Mouse (Mus musculus): Measurements from ENCODE around the gene Dcst1. TPM values are rescaled to one million over a fixed set of nuclear protein-coding genes. Genes with fewer than 3 reads are reported as not detected.

Gene Dcst1
- polyA plus RNA-seq, 1 experiment from 2014 or later, result 0.15 TPM

DNA sequence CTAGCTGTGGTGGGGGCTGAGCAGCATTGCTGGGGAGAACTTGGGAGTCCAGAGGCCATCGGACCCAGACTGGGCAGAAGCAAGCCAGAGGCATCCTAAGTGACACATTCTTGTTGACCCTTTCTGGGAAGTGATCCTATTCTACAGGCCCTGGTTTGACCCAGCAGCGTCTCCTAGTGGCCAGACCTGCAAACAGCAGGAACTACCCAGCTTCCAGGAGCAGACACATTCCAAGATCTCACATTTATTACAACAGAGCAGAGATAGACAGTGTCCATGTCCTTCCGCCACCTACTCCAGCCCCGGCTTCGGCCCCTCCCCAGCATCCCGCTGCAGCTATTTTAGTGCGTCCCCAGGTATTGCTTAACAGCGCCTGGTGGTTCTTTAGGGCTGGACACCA, 25.6 kb downstream of the Dcst1 start:
- H3K9me3 ChIP-seq (ENCODE audit: low read length), result no peaks in the 10 kb centered on the region
- H3K27ac ChIP-seq (ENCODE audit: low read depth), result no peak overlapping the region
- peaks cover 11% of the 10 kb centered on the region for H3K4me1 ChIP-seq (ENCODE audit: insufficient read depth)
- no peak overlapping the region for H3K9ac ChIP-seq (replicated peaks)
- WGBS (ENCODE audit: insufficient replicate concordance), result 28% methylated on average over 8 of the region's 8 CpGs
- peak; percentile 93 for TF ChIP-seq CTCF (IDR thresholded peaks at IDR 0.05; ENCODE audit: low read depth)
- TF ChIP-seq EP300 (IDR thresholded peaks at IDR 0.05; ENCODE audit: low read depth), result no peak
- ATAC-seq (peak; percentile 20; the same call in 1 of the 2 replicates), DNase-seq (peak; percentile 82)
- no peak overlapping the region for H3K4me2 ChIP-seq (ENCODE audit: low read depth, low read length)
- no peaks in the 10 kb centered on the region for H3K36me3 ChIP-seq (replicated peaks; ENCODE audit: insufficient read depth, low read length)
- H3K27me3 ChIP-seq (ENCODE audit: insufficient read depth, low read length), result peaks cover 8% of the 10 kb centered on the region; the same call in 1 of the 2 replicates
- no peak overlapping the region for H3K4me3 ChIP-seq (ENCODE audit: low read depth, low read length)

DNA sequence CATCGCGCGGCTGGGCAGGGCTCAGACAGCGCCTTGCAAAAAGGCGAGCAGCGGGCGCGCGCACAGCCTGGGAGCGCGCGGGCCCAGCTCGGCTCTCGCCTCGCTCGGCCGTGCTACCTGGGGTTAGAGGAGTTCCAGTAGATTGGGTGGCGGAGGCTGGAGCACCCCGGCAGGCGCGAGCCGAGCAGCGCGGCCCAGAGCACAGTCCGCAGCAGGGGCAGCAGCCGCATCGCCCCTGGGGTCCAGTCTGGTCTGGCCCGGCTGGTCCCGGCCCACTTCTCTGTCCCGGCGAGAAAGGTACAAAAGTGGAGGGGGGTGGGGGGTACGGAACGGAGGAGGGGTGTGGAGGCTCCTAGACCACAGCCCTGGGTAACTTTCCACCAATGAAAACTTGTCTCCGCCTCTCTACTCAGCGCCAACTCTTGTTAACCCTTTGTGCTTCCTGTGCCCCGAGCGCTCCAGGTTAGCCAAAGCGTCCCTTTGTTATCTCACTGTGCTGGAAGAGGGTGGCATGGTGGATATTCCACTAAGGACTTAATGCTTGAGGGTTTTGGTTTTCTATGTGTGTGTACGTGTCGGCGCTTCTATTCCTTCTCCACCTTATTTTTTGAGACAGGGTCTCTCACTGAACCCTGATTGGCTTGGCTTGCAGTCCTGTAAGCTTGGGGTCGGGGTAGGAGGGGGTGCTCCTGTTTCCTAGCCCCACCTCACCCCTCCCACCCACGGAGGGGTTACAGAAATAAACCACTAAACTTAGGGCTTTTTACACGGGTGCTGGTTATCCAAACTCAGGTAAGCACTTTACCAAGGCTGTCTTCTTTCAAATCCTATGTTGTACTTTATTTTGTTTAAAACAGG, 27.1 kb downstream of the Dcst1 start, which contains the start of gene Efna4:
Gene Efna4 (minus strand): TSS at position 308 of the 858 bp plus-strand sequence.
- ATAC-seq (peak; percentile 73), DNase-seq (peak; percentile 59)
- no peak within 1 kb of the TSS for H3K27ac ChIP-seq (ENCODE audit: low read depth)
- 5% methylated on average over 33 of the region's 44 CpGs for WGBS (ENCODE audit: insufficient replicate concordance)
- H3K4me3 ChIP-seq (ENCODE audit: low read depth, low read length), result peak within 1 kb of the TSS; percentile 66
- H3K4me2 ChIP-seq (ENCODE audit: low read depth, low read length), result peak within 1 kb of the TSS; percentile 86
- H3K9me3 ChIP-seq (ENCODE audit: low read length), result no peaks in the 10 kb centered on the region
- TF ChIP-seq CTCF (IDR thresholded peaks at IDR 0.05; ENCODE audit: low read depth), result no peak
- peak within 1 kb of the TSS; percentile 63 for H3K9ac ChIP-seq (replicated peaks)
- H3K4me1 ChIP-seq (ENCODE audit: insufficient read depth), result peaks cover 11% of the 10 kb centered on the region
- H3K27me3 ChIP-seq (ENCODE audit: insufficient read depth, low read length), result peaks cover 8% of the 10 kb centered on the region; the same call in 1 of the 2 replicates
- no peaks in the 10 kb centered on the region for H3K36me3 ChIP-seq (replicated peaks; ENCODE audit: insufficient read depth, low read length)

DNA sequence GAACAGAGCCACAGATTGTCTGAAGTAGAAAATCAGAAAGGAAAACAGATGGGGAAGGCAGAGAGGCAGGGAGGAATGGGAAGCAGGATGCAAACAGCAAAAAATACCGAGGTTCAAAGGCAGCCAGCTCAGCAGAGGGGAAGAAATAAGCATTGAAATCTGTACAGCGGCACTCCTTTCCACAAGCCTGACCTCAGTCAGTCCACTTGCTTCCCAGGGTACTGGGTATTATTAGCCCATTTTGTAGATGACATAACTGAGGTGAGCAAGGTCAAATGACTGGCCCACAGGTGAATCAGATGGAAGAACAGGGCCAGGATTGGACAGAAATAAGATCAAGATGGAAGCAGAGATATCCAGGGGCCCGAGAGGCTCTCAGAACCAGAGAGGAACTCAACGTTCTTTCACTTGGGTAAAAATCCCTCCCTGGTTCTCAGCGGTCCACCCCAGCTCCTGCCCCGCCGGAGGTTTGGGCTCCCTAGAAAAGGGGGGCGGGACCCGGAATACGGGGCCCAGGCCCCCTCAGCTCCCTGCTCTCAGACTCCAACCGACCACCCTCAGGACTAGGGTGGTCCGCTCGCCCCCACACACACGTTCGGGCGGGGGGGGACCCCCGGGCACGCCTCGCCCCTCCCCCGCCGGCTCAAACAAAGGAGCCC, 27.9 kb downstream of the Dcst1 start:
- no peak for ATAC-seq
- no peak for DNase-seq
- Histone ChIP-seq H3K4me1 (ENCODE audit: insufficient read depth) (peaks cover 11% of the 10 kb centered on the region), H3K36me3 (replicated peaks; ENCODE audit: insufficient read depth, low read length) (no peaks in the 10 kb centered on the region), H3K9ac (replicated peaks) (peak overlapping the region; percentile 63), H3K9me3 (ENCODE audit: low read length) (no peaks in the 10 kb centered on the region), H3K27me3 (ENCODE audit: insufficient read depth, low read length) (peaks cover 8% of the 10 kb centered on the region; the same call in 1 of the 2 replicates), H3K27ac (ENCODE audit: low read depth) (no peak overlapping the region), H3K4me2 (ENCODE audit: low read depth, low read length) (peak overlapping the region; percentile 86), H3K4me3 (ENCODE audit: low read depth, low read length) (peak overlapping the region; percentile 66)
- TF ChIP-seq EP300 (IDR thresholded peaks at IDR 0.05; ENCODE audit: low read depth) (no peak), CTCF (IDR thresholded peaks at IDR 0.05; ENCODE audit: low read depth) (no peak)
- 1% methylated on average over 20 of the region's 21 CpGs for WGBS (ENCODE audit: insufficient replicate concordance)

DNA sequence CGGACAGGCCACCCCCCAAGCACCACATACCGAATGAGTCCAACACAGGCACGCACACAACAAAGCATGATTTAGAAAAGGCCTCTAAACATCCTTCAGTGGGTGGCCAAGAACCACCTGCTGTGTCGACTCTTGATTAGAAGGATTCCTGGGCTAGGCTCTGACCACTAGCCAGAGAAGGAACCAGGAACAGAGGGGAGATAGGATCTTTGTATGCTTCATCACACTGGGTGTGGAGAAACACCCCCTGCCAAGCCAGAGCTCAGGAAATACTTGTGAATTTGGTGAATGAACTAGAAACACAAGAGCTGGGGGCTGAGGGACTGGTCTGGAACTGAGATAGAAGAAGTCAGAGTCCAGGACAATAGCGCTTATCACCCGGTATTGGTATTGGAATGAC, 28.5 kb downstream of the Dcst1 start:
- H3K9ac ChIP-seq (replicated peaks), result no peak overlapping the region
- H3K9me3 ChIP-seq (ENCODE audit: low read length), result no peaks in the 10 kb centered on the region
- 45% methylated on average over 6 of the region's 6 CpGs for WGBS (ENCODE audit: insufficient replicate concordance)
- H3K4me3 ChIP-seq (ENCODE audit: low read depth, low read length), result no peak overlapping the region
- no peaks in the 10 kb centered on the region for H3K36me3 ChIP-seq (replicated peaks; ENCODE audit: insufficient read depth, low read length)
- TF ChIP-seq EP300 (IDR thresholded peaks at IDR 0.05; ENCODE audit: low read depth) (no peak), CTCF (IDR thresholded peaks at IDR 0.05; ENCODE audit: low read depth) (no peak)
- H3K4me2 ChIP-seq (ENCODE audit: low read depth, low read length), result no peak overlapping the region
- H3K4me1 ChIP-seq (ENCODE audit: insufficient read depth), result peaks cover 11% of the 10 kb centered on the region
- no peak overlapping the region for H3K27ac ChIP-seq (ENCODE audit: low read depth)
- DNase-seq, result no peak
- no peak for ATAC-seq
- H3K27me3 ChIP-seq (ENCODE audit: insufficient read depth, low read length), result peaks cover 8% of the 10 kb centered on the region

DNA sequence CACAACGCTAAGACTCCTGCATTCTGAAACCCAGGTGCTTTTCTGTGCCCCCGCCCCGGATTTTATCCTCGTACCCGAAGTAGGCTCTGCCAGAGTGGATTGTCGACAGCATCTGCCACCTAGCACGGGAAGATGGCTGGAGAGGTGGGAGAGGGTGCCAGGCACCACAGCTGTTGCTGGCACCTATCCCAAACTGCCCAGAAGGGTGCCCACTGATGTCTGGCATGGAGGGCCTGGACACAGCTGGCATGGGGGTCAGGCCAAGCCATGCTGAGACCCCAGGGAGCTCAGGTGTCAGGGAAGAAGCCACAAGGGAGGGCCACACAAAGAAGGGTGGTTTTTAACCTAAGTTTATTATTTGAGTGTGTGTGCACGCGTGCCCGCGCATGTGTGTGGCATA, 32.0 kb downstream of the Dcst1 start:
- H3K9ac ChIP-seq (replicated peaks), result no peak overlapping the region
- H3K4me3 ChIP-seq (ENCODE audit: low read depth, low read length), result no peak overlapping the region
- TF ChIP-seq EP300 (IDR thresholded peaks at IDR 0.05; ENCODE audit: low read depth), result no peak
- no peak for TF ChIP-seq CTCF (IDR thresholded peaks at IDR 0.05; ENCODE audit: low read depth)
- H3K27ac ChIP-seq (ENCODE audit: low read depth), result no peak overlapping the region
- no peaks in the 10 kb centered on the region for H3K9me3 ChIP-seq (ENCODE audit: low read length)
- DNase-seq (no peak), ATAC-seq (no peak)
- H3K4me2 ChIP-seq (ENCODE audit: low read depth, low read length), result no peak overlapping the region
- WGBS (ENCODE audit: insufficient replicate concordance), result 84% methylated on average over 11 of the region's 11 CpGs
- H3K36me3 ChIP-seq (replicated peaks; ENCODE audit: insufficient read depth, low read length), result no peaks in the 10 kb centered on the region
- peaks cover 8% of the 10 kb centered on the region for H3K4me1 ChIP-seq (ENCODE audit: insufficient read depth)
- peaks cover 14% of the 10 kb centered on the region for H3K27me3 ChIP-seq (ENCODE audit: insufficient read depth, low read length)

DNA sequence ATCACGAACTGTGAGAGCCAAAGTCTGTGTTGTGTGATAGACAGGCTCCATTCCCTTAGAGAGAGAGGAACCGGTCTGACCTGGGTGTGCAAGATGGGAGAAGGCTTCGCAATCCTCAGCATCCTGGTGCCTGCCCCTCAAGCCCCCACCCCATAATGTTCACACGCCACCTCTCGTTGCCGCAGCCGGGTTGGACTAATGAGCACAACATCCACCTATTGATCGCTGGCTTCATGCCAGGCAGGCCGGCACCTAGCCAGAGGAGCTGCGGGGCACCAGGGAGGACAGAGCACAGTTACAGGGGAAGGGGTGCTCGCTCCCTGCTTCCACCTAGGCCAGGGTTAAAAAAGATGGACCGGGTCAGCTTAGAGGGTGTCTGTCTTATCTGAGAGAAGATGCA, 32.6 kb downstream of the Dcst1 start:
- no peak overlapping the region for H3K4me2 ChIP-seq (ENCODE audit: low read depth, low read length)
- no peak for TF ChIP-seq CTCF (IDR thresholded peaks at IDR 0.05; ENCODE audit: low read depth)
- no peak for TF ChIP-seq EP300 (IDR thresholded peaks at IDR 0.05; ENCODE audit: low read depth)
- no peak overlapping the region for H3K27ac ChIP-seq (ENCODE audit: low read depth)
- no peak overlapping the region for H3K4me3 ChIP-seq (ENCODE audit: low read depth, low read length)
- peaks cover 4% of the 10 kb centered on the region for H3K4me1 ChIP-seq (ENCODE audit: insufficient read depth)
- peak; percentile 86 for DNase-seq
- H3K27me3 ChIP-seq (ENCODE audit: insufficient read depth, low read length), result peaks cover 16% of the 10 kb centered on the region
- H3K36me3 ChIP-seq (replicated peaks; ENCODE audit: insufficient read depth, low read length), result no peaks in the 10 kb centered on the region
- peak; percentile 75 for ATAC-seq
- 59% methylated on average over 12 of the region's 12 CpGs for WGBS (ENCODE audit: insufficient replicate concordance)
- no peak overlapping the region for H3K9ac ChIP-seq (replicated peaks)
- H3K9me3 ChIP-seq (ENCODE audit: low read length), result no peaks in the 10 kb centered on the region
